Mouse (Mus musculus): ENCODE measurements around the gene Gm17428. TPM values are rescaled to one million over a fixed set of nuclear protein-coding genes. Genes with fewer than 3 reads are reported as not detected.

The Gm17428 gene
- total and polyA plus RNA-seq, 3 experiments = not detected

- in situ Hi-C loops (cut with MboI; ENCODE audit: low pct_ligation_motif_present, low pct_unique_long_range_greater_than_20kb, low sequenced_read_pairs) = no loop called here
- Histone ChIP-seq H3K9me3 (replicated peaks; ENCODE audit: low read length) (peaks cover 4% of the 10 kb centered on the region), H3K4me2 (ENCODE audit: insufficient read depth, low read depth, poor library complexity, severe bottlenecking) (no peak overlapping the region), H3K27ac (ENCODE audit: insufficient read depth, low read depth) (no peak overlapping the region), H3K4me3 (replicated peaks in 1 of 3; ENCODE audit: low read depth in 2 of 3, low read length in 2 of 3, poor library complexity in 1 of 3) (no peak overlapping the region), H3K79me2 (replicated peaks; ENCODE audit: control insufficient read depth, extremely low read depth, insufficient read depth, poor library complexity, severe bottlenecking) (no peaks in the 10 kb centered on the region), H3K4me1 (ENCODE audit: control insufficient read depth in 1 of 2, insufficient read depth in 2 of 2) (peaks cover 3 to 12% of the 10 kb centered on the region in 2 experiments), H3K27me3 (replicated peaks) (peaks cover 80% of the 10 kb centered on the region), H3K9ac (ENCODE audit: insufficient read depth, low read depth) (no peak overlapping the region), H3K36me3 (replicated peaks in 1 of 2; ENCODE audit: control insufficient read depth in 1 of 2, insufficient read depth in 1 of 2, low read length in 1 of 2) (no peaks in the 10 kb centered on the region)
- TF ChIP-seq HCFC1 (IDR thresholded peaks at IDR 0.05; ENCODE audit: low read depth, low read length) (no peak), CHD1 (IDR thresholded peaks at IDR 0.05; ENCODE audit: low read depth, low read length) (no peak), MEF2A (IDR thresholded peaks at IDR 0.05; ENCODE audit: borderline replicate concordance, low read depth, low read length) (no peak), USF1 (IDR thresholded peaks at IDR 0.05; ENCODE audit: low read depth, low read length) (no peak), IRF4 (IDR thresholded peaks at IDR 0.05; ENCODE audit: low read depth, low read length) (no peak), EP300 (IDR thresholded peaks at IDR 0.05; ENCODE audit: low read length) (no peak), CHD2 (IDR thresholded peaks at IDR 0.05; ENCODE audit: low read length) (no peak), PAX5 (IDR thresholded peaks at IDR 0.05; ENCODE audit: low read length) (no peak), TCF12 (IDR thresholded peaks at IDR 0.05; ENCODE audit: low read depth, low read length) (no peak), UBTF (IDR thresholded peaks at IDR 0.05; ENCODE audit: low read depth, low read length) (no peak), E2F4 (IDR thresholded peaks at IDR 0.05; ENCODE audit: insufficient replicate concordance, low read depth, low read length) (no peak), ELF1 (IDR thresholded peaks at IDR 0.05; ENCODE audit: low read depth, low read length) (no peak), SMC3 (IDR thresholded peaks at IDR 0.05; ENCODE audit: low read depth, low read length) (no peak), MYC (IDR thresholded peaks at IDR 0.05; ENCODE audit: low read depth, low read length) (no peak), MAX (IDR thresholded peaks at IDR 0.05; ENCODE audit: low read length) (no peak), NELFE (IDR thresholded peaks at IDR 0.05; ENCODE audit: low read depth, low read length) (no peak), POLR2AphosphoS2 (IDR thresholded peaks at IDR 0.05; ENCODE audit: low read depth, low read length) (no peak), TBP (conservative IDR thresholded peaks at IDR 0.05; ENCODE audit: low read depth, low read length) (no peak)
- dilution Hi-C loops (cut with MboI; ENCODE audit: extremely low pct_ligation_motif_present, extremely low pct_unique_long_range_greater_than_20kb, low sequenced_read_pairs) = no loop called here
- DNase-seq (ENCODE audit: extremely low read depth) = no peak
Observed at GRCm38 (mm10) chr14:54929801-54930200, 46.9 kb upstream of the Gm17428 start.

GRCm38 (mm10) chr14:54930431-54930830, 46.3 kb upstream of the Gm17428 start:
- TF ChIP-seq ETS1 (conservative IDR thresholded peaks at IDR 0.05; ENCODE audit: low read depth, low read length) = no peak
- no peak for TF ChIP-seq CHD1 (IDR thresholded peaks at IDR 0.05; ENCODE audit: low read depth, low read length)
- TF ChIP-seq MAFK (IDR thresholded peaks at IDR 0.05; ENCODE audit: insufficient replicate concordance, low read length) = no peak
- no peak for TF ChIP-seq ZNF384 (IDR thresholded peaks at IDR 0.05; ENCODE audit: low read depth, low read length)
- TF ChIP-seq USF1 (IDR thresholded peaks at IDR 0.05; ENCODE audit: low read depth, low read length) = no peak
- no peak for TF ChIP-seq MXI1 (IDR thresholded peaks at IDR 0.05; ENCODE audit: low read depth, low read length)
- TF ChIP-seq KAT2A (IDR thresholded peaks at IDR 0.05; ENCODE audit: insufficient replicate concordance, low read length) = no peak
- TF ChIP-seq MEF2A (IDR thresholded peaks at IDR 0.05; ENCODE audit: borderline replicate concordance, low read depth, low read length) = no peak
- TF ChIP-seq TBP (conservative IDR thresholded peaks at IDR 0.05; ENCODE audit: low read depth, low read length) = no peak
- TF ChIP-seq ELF1 (IDR thresholded peaks at IDR 0.05; ENCODE audit: low read depth, low read length) = no peak
- no peak for TF ChIP-seq RCOR1 (conservative IDR thresholded peaks at IDR 0.05; ENCODE audit: low read depth, low read length)
- no peak for TF ChIP-seq IRF4 (IDR thresholded peaks at IDR 0.05; ENCODE audit: low read depth, low read length)
- TF ChIP-seq E2F4 (IDR thresholded peaks at IDR 0.05; ENCODE audit: insufficient replicate concordance, low read depth, low read length) = no peak
- no peak for TF ChIP-seq SMC3 (IDR thresholded peaks at IDR 0.05; ENCODE audit: low read depth, low read length)
- no peak for TF ChIP-seq POLR2A (IDR thresholded peaks at IDR 0.05; ENCODE audit: low read depth, low read length)
- no peak for TF ChIP-seq POLR2AphosphoS2 (IDR thresholded peaks at IDR 0.05; ENCODE audit: low read depth, low read length)
- no peak for TF ChIP-seq CTCF (conservative IDR thresholded peaks at IDR 0.05 in 1 of 2, IDR thresholded peaks at IDR 0.05 in 1 of 2; ENCODE audit: low read depth in 2 of 2, low read length in 2 of 2)
- no peak for TF ChIP-seq UBTF (IDR thresholded peaks at IDR 0.05; ENCODE audit: low read depth, low read length)
- Histone ChIP-seq H3K27ac (ENCODE audit: insufficient read depth, low read depth) (no peak overlapping the region), H3K36me3 (replicated peaks in 1 of 2; ENCODE audit: control insufficient read depth in 1 of 2, insufficient read depth in 1 of 2, low read length in 1 of 2) (no peaks in the 10 kb centered on the region), H3K9me3 (replicated peaks; ENCODE audit: low read length) (peaks cover 4% of the 10 kb centered on the region), H3K4me1 (ENCODE audit: control insufficient read depth in 1 of 2, insufficient read depth in 2 of 2) (peaks cover 3 to 12% of the 10 kb centered on the region in 2 experiments), H3K4me3 (replicated peaks in 1 of 3; ENCODE audit: low read depth in 2 of 3, low read length in 2 of 3, poor library complexity in 1 of 3) (no peak overlapping the region), H3K9ac (ENCODE audit: insufficient read depth, low read depth) (no peak overlapping the region), H3K79me2 (replicated peaks; ENCODE audit: control insufficient read depth, extremely low read depth, insufficient read depth, poor library complexity, severe bottlenecking) (no peaks in the 10 kb centered on the region), H3K4me2 (ENCODE audit: insufficient read depth, low read depth, poor library complexity, severe bottlenecking) (no peak overlapping the region), H3K27me3 (replicated peaks) (peaks cover 80% of the 10 kb centered on the region)
- in situ Hi-C loops (cut with MboI; ENCODE audit: low pct_ligation_motif_present, low pct_unique_long_range_greater_than_20kb, low sequenced_read_pairs) (no loop called here), dilution Hi-C loops (cut with MboI; ENCODE audit: extremely low pct_ligation_motif_present, extremely low pct_unique_long_range_greater_than_20kb, low sequenced_read_pairs) (no loop called here)
- DNase-seq (ENCODE audit: extremely low read depth) = no peak

All from CH12.LX (cell line).